Mouse (Mus musculus): ENCODE measurements around the gene Gns.

DNA sequence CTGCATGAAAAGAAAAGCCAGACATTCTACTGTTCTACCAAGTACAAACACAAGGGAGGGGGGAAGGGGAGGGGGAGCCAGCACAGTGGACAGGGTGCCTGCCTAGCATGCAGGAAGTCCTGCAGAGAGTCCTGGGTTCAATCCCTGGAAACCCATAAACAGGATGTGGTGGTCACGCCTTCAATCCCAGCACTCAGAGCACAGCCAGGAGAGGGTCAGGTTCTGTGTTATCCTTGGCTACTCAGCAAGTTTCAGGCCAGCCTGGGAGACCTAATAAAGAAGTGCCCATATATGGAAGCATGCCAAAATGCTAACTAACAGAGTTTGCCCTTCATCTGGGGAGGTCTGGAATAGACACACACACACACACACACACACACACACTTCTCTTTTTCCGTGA, 64.2 kb downstream of the Gns start:
- no peak for TF ChIP-seq CTCF (IDR thresholded peaks at IDR 0.05; ENCODE audit: control insufficient read depth, insufficient read depth, insufficient read length)
- no peak for TF ChIP-seq MAX (IDR thresholded peaks at IDR 0.05)
- TF ChIP-seq USF1 (IDR thresholded peaks at IDR 0.05; ENCODE audit: low read depth): no peak
- no peak for TF ChIP-seq MYOG (IDR thresholded peaks at IDR 0.05; ENCODE audit: control insufficient read depth, extremely low read depth, insufficient read length)
- TF ChIP-seq CEBPB (IDR thresholded peaks at IDR 0.05; ENCODE audit: low read depth): no peak
- TF ChIP-seq FOSL1 (IDR thresholded peaks at IDR 0.05; ENCODE audit: insufficient read depth, low read length, poor library complexity, severe bottlenecking): no peak
